Mouse (Mus musculus) heart, embryonic 13.5 days (tissue): ENCODE results near the gene Prkd2. TPM values are rescaled to one million over a fixed set of nuclear protein-coding genes. Genes with fewer than 3 reads are reported as not detected.
A peak's percentile ranks its signal among the peaks of the same experiment; 100 is the strongest.

Experiments
- ATAC-seq: fragments of 200-750 bp; cut with Nextera tagmentation; 2 replicates; pipeline ENCODE4 v1.8.0; 2017; ENCODE audit warnings: moderate TSS enrichment; ENCODE audit not compliant: insufficient number of reproducible peaks, low FRiP score, low TSS enrichment; ENCODE audit errors: extremely low read depth
- H3K27ac ChIP-seq: fragments of 300-500 bp; sonication (generic); replicated peaks from 2 replicates; pipeline ENCODE4 v1.5.1; 2015; ENCODE audit warnings: moderate library complexity, mild to moderate bottlenecking, inconsistent platforms
- H3K27me3 ChIP-seq: fragments of 300-500 bp; sonication (generic); replicated peaks from 2 replicates; pipeline ENCODE4 v1.6.1; 2015; ENCODE audit warnings: mild to moderate bottlenecking, inconsistent platforms
- H3K36me3 ChIP-seq: fragments of 300-500 bp; sonication (generic); 2 replicates; pipeline ENCODE4 v1.6.1; 2015; ENCODE audit warnings: mild to moderate bottlenecking, inconsistent platforms
- H3K4me1 ChIP-seq: fragments of 300-500 bp; sonication (generic); 2 replicates; pipeline ENCODE4 v1.6.1; 2015; ENCODE audit warnings: inconsistent platforms
- H3K4me2 ChIP-seq: fragments of 300-500 bp; sonication (generic); 2 replicates; pipeline ENCODE4 v1.6.1; 2015; ENCODE audit warnings: inconsistent platforms, mild to moderate bottlenecking, moderate library complexity
- H3K4me3 ChIP-seq: fragments of 300-500 bp; sonication (generic); 2 replicates; pipeline ENCODE4 v1.5.1; 2015; ENCODE audit warnings: moderate library complexity, mild to moderate bottlenecking, inconsistent platforms
- H3K9ac ChIP-seq: fragments of 300-500 bp; sonication (generic); 2 replicates; pipeline ENCODE4 v1.6.1; 2015; ENCODE audit warnings: inconsistent platforms, mild to moderate bottlenecking, moderate library complexity
- H3K9me3 ChIP-seq: fragments of 300-500 bp; sonication (generic); 2 replicates; pipeline ENCODE4 v1.6.1; 2016; ENCODE audit warnings: inconsistent platforms
- WGBS: fragments of 180-500 bp; shearing (Covaris S2); methylation state at CpG from one replicate; pipeline ENCODE4 v1.1.7; 2015; ENCODE audit warnings: mixed read lengths; 5-methylcytosine and 5-hydroxymethylcytosine counted together
- polyA plus RNA-seq: library from polyadenylated mRNA; unstranded; fragments of >200 nt; fragmentation: Nextera tagmentation; extraction: Ambion mirVana; gene quantifications from 2 replicates; pipeline ENCODE4 v1.2.1, GENCODE M21; 2015

Gene Prkd2
- 9.6 and 11.1 TPM in 2 replicates for polyA plus RNA-seq

DNA sequence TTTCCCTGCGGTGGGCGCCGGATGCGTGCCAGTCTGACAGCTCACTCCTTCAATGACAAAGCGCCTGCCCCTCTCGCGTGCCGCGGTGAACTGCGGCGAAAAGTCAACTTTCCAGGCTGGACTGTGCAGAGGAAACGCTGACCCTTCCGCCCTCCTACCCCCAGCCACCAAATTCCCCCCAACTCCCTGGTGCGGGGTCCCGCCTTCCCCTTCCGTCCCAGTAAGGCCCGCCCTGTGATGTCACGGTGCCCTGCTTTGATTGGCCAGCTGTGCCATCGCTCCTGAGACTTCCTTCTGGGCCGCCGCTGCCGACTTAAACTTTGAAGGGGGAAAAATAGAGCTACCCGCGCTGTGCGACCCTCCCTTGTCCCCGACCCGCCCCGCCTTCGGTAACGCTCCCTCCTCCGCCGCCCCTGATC lies at the start of gene Prkd2:
Gene Prkd2 (plus strand): TSS at position 258 of the 419 bp plus-strand sequence.
- H3K36me3 ChIP-seq = peaks cover 60% of the 10 kb centered on the region

GRCm38 (mm10) chr7:16793010-16793725 lies 49.5 kb upstream of the Prkd2 start:
- Histone ChIP-seq H3K4me1 (peaks cover 19% of the 10 kb centered on the region), H3K27me3 (no peaks in the 10 kb centered on the region), H3K36me3 (peaks cover 70% of the 10 kb centered on the region), H3K9me3 (no peaks in the 10 kb centered on the region), H3K4me2 (peak overlapping the region; percentile 58), H3K9ac (peak overlapping the region; percentile 63; the same call in 1 of the 2 replicates), H3K27ac (peak overlapping the region; percentile 44), H3K4me3 (peak overlapping the region; percentile 39)
- ATAC-seq = no peak; the same call in 1 of the 2 replicates
- WGBS = 49% methylated on average over 19 of the region's 19 CpGs

More for the DNA sequence above, at the start of gene Prkd2:
- Histone ChIP-seq H3K9me3 (no peaks in the 10 kb centered on the region), H3K9ac (peak within 1 kb of the TSS; percentile 94), H3K4me2 (peak within 1 kb of the TSS; percentile 99), H3K4me1 (peaks cover 43% of the 10 kb centered on the region), H3K27ac (peak within 1 kb of the TSS; percentile 88), H3K27me3 (no peaks in the 10 kb centered on the region), H3K4me3 (peak within 1 kb of the TSS; percentile 76)
- ATAC-seq = peak; percentile 68
- under 1% methylated on average over 32 of the region's 32 CpGs for WGBS

DNA sequence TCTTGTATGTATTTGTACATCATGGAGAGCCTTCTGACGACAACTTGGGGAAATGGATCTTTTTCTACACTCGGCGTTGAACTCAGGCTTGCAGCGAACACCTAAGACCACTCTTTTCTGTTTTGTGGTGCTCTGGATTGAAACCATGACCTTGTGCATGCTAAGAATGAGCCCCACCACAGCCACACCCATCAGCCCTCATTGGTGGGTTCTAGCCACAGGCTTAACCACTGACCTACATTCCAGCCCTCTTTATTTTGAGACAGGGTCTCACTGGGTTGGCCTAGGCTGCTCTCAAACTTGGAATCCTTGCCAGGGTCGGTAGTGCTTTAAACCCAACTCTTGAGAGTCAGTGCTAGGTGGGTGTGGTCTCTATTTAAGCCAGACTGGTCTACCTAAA lies 47.8 kb upstream of the Prkd2 start:
- Histone ChIP-seq H3K9me3 (no peaks in the 10 kb centered on the region), H3K4me2 (no peak overlapping the region), H3K9ac (no peak overlapping the region), H3K27me3 (no peaks in the 10 kb centered on the region), H3K4me3 (no peak overlapping the region), H3K27ac (no peak overlapping the region), H3K4me1 (peaks cover 19% of the 10 kb centered on the region), H3K36me3 (peaks cover 65% of the 10 kb centered on the region)
- WGBS = 89% methylated on average over 5 of the region's 5 CpGs
- no peak for ATAC-seq

DNA sequence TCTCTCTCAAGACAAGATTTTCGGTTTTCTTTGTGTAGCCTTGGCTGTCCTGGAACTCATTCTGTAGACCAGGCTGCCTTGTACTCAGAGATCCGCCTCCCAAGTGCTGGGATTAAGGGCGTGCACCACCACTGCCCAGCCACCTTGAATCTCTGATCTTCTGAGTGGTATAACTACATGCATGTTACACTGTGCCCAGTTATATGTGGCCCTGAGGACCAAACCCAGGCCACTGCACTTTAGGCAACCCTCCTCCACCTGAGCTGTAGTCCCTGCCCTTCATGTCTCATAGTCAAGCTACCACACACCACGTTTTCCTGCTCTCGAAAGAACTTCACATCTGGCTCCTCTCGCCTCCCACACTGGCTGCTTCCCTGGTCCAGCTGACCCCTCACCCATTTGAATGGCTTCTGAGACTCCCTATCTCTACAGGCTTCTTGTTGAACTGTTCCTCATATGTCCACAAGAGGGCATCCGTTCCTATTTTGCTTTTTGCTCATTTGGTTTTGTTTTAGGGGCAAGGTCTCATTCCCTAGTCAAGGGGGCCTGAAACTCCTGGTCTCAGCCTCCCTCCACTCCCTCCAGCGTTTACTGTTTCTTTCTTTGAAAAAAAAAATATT lies 38.2 kb upstream of the Prkd2 start:
- no peak for ATAC-seq
- Histone ChIP-seq H3K4me2 (no peak overlapping the region), H3K9me3 (no peaks in the 10 kb centered on the region), H3K36me3 (peaks cover 34% of the 10 kb centered on the region), H3K9ac (no peak overlapping the region), H3K4me1 (no peaks in the 10 kb centered on the region), H3K27me3 (no peaks in the 10 kb centered on the region), H3K4me3 (no peak overlapping the region), H3K27ac (no peak overlapping the region)
- 28% methylated on average over 8 of the region's 8 CpGs for WGBS

- no peak overlapping the region for H3K9ac ChIP-seq
- peaks cover 52% of the 10 kb centered on the region for H3K36me3 ChIP-seq
- H3K9me3 ChIP-seq = no peaks in the 10 kb centered on the region
- no peak overlapping the region for H3K4me2 ChIP-seq
- H3K4me1 ChIP-seq = peaks cover 15% of the 10 kb centered on the region
- no peak for ATAC-seq
- no peak overlapping the region for H3K27ac ChIP-seq
- H3K4me3 ChIP-seq = no peak overlapping the region
- peaks cover 28% of the 10 kb centered on the region for H3K27me3 ChIP-seq
- 84% methylated on average over 9 of the region's 9 CpGs for WGBS
These were observed 34.8 kb upstream of the Prkd2 start for GRCm38 (mm10) chr7:16807936-16808335.

DNA sequence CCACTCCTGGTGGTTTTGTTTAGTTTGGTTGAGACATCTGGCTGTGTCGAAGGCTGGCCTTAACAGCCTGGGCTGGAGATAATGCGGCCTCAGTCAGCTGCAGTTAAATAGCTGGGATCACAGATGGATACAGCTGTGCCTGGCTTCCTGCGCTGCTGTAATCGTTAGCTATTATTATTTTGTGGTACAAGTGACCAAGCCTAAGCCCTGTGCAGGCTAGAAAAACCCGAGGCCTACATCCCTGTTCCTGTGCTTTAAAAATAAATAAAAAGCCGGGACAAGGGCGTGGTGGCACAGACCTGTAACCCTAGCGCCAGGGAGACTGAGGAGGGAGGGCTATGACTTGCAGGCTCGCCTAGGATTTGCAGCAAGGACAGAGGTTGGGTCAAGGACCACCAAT lies 34.1 kb upstream of the Prkd2 start:
- ATAC-seq = no peak
- Histone ChIP-seq H3K4me3 (no peak overlapping the region), H3K27me3 (peaks cover 31% of the 10 kb centered on the region), H3K36me3 (peaks cover 59% of the 10 kb centered on the region), H3K9ac (no peak overlapping the region), H3K9me3 (no peaks in the 10 kb centered on the region), H3K27ac (no peak overlapping the region), H3K4me2 (no peak overlapping the region), H3K4me1 (peaks cover 15% of the 10 kb centered on the region)
- 80% methylated on average over 9 of the region's 9 CpGs for WGBS

- Histone ChIP-seq H3K27me3 (peaks cover 31% of the 10 kb centered on the region), H3K9ac (no peak overlapping the region), H3K27ac (no peak overlapping the region), H3K4me1 (peaks cover 15% of the 10 kb centered on the region), H3K36me3 (peaks cover 70% of the 10 kb centered on the region), H3K4me3 (no peak overlapping the region), H3K9me3 (no peaks in the 10 kb centered on the region), H3K4me2 (no peak overlapping the region)
- ATAC-seq = no peak
- 21% methylated on average over 10 of the region's 10 CpGs for WGBS
These were observed 33.0 kb upstream of the Prkd2 start for GRCm38 (mm10) chr7:16809739-16810138.

GRCm38 (mm10) chr7:16810399-16810919 lies 32.2 kb upstream of the Prkd2 start:
- no peak overlapping the region for H3K27ac ChIP-seq
- H3K36me3 ChIP-seq = peaks cover 73% of the 10 kb centered on the region
- peak overlapping the region; percentile 86 for H3K4me2 ChIP-seq
- H3K9ac ChIP-seq = peak overlapping the region; percentile 77
- 54% methylated on average over 28 of the region's 28 CpGs for WGBS
- peak overlapping the region; percentile 53 for H3K4me3 ChIP-seq
- H3K27me3 ChIP-seq = peaks cover 31% of the 10 kb centered on the region
- no peaks in the 10 kb centered on the region for H3K9me3 ChIP-seq
- ATAC-seq = no peak
- peaks cover 20% of the 10 kb centered on the region for H3K4me1 ChIP-seq

- Histone ChIP-seq H3K27me3 (peaks cover 31% of the 10 kb centered on the region), H3K27ac (no peak overlapping the region), H3K36me3 (peaks cover 73% of the 10 kb centered on the region), H3K9ac (peak overlapping the region; percentile 77), H3K9me3 (no peaks in the 10 kb centered on the region), H3K4me2 (peak overlapping the region; percentile 86), H3K4me1 (peaks cover 26% of the 10 kb centered on the region), H3K4me3 (peak overlapping the region; percentile 53)
- ATAC-seq = no peak
- WGBS = 9% methylated on average over 90 of the region's 90 CpGs
These were observed 31.6 kb upstream of the Prkd2 start for GRCm38 (mm10) chr7:16810920-16811648.

- H3K36me3 ChIP-seq = peaks cover 68% of the 10 kb centered on the region
These were observed 31.0 kb upstream of the Prkd2 start for GRCm38 (mm10) chr7:16811649-16812070.

GRCm38 (mm10) chr7:16812505-16812904 lies 30.2 kb upstream of the Prkd2 start:
- H3K4me2 ChIP-seq = no peak overlapping the region
- no peak overlapping the region for H3K27ac ChIP-seq
- H3K36me3 ChIP-seq = peaks cover 59% of the 10 kb centered on the region
- no peaks in the 10 kb centered on the region for H3K9me3 ChIP-seq
- no peak for ATAC-seq
- H3K4me3 ChIP-seq = no peak overlapping the region
- peaks cover 32% of the 10 kb centered on the region for H3K4me1 ChIP-seq
- H3K27me3 ChIP-seq = peaks cover 31% of the 10 kb centered on the region
- H3K9ac ChIP-seq = no peak overlapping the region
- WGBS = 78% methylated on average over 2 of the region's 2 CpGs

More at GRCm38 (mm10) chr7:16811649-16812070, 31.0 kb upstream of the Prkd2 start:
- Histone ChIP-seq H3K9ac (peak overlapping the region; percentile 77), H3K4me1 (peaks cover 26% of the 10 kb centered on the region), H3K4me2 (peak overlapping the region; percentile 86), H3K27me3 (peaks cover 31% of the 10 kb centered on the region), H3K27ac (no peak overlapping the region), H3K4me3 (peak overlapping the region; percentile 53), H3K9me3 (no peaks in the 10 kb centered on the region)
- WGBS = 14% methylated on average over 17 of the region's 17 CpGs
- ATAC-seq = no peak
